In the genomic region with DNA sequence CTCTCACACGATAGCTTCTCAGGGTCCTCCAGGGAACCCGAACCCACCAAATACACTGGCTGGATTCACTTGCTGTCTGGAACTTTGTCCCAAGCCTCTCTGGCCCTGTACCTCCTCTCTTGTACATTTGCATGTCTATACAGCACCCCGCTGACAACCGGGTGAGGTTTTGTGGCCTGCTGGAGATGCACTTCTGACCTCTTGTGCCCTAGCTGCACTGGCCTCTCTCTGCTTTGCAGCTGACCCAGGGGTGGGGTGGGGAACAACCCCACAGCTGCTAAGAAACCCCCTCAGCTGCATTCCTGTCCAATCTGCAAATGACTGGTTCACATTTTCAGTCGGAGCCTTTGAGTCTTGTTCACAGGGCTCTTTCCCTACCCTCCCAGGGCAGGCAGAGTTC, we compare ENCODE assay signal across 15 mouse cellular contexts. TPM values are rescaled to one million over a fixed set of nuclear protein-coding genes. Genes with fewer than 3 reads are reported as not detected.
"Had no signal": no experiment of that assay in that cellular context is flagged by ENCODE, and none has a peak within 500 bp of the region (broad histone marks: within the 10 kb centered on the region; RNA-seq: fewer than 3 reads in every experiment).

No protein-coding gene starts in this region.

- DNase-seq: kidney, adult 8-10 months; kidney, postnatal 25 days; lung, adult 2 months; lung, postnatal 4 days; right cerebral cortex, adult 18-20 months; right cerebral cortex, postnatal 25 days; thymus, postnatal 4 days had no signal

- H3K4me3 ChIP-seq: liver, embryonic 15.5 days had no signal

- H3K9me3 ChIP-seq: liver, embryonic 15.5 days had no signal

- H3K27ac ChIP-seq: liver, embryonic 15.5 days had no signal

- H3K4me2 ChIP-seq: liver, embryonic 11.5 days; liver, embryonic 15.5 days had no signal

- H3K9ac ChIP-seq: liver, embryonic 15.5 days had no signal

- H3K4me1 ChIP-seq: liver, embryonic 15.5 days had no signal

- ATAC-seq: intestine, embryonic 16.5 days; lung, postnatal 0 days; midbrain, embryonic 16.5 days had no signal

RNA-seq across cellular contexts. Expression of a gene that starts 48.6 kb away (rescaled TPM):
- total RNA-seq: megakaryocyte, adult 5-6 weeks had no signal
- polyA plus RNA-seq: intestine, embryonic 16.5 days; liver, embryonic 15.5 days; lung, adult 2 months; lung, postnatal 0 days; small intestine, adult 2 months; stomach, embryonic 16.5 days had no signal
